Mouse (Mus musculus) limb, embryonic 14.5 days (tissue): ENCODE results near the gene Phb2. TPM values are rescaled to one million over a fixed set of nuclear protein-coding genes. Genes with fewer than 3 reads are reported as not detected.
"Not testable (repeated sequence)": the region's sequence is repeated elsewhere in the genome, so short reads cannot be mapped to it uniquely, and the experiment has no call there.

ENCODE experiments used
- ATAC-seq: fragments of 200-750 bp; cut with Nextera tagmentation; 2 replicates; pipeline ENCODE4 v1.8.0; 2017; ENCODE audit warnings: low read depth, moderate number of reproducible peaks, moderate TSS enrichment; ENCODE audit not compliant: low FRiP score
- DNase-seq: peaks from one replicate; pipeline ENCODE4 v3.0.0-alpha.2; 2015; ENCODE audit warnings: low spot score
- H3K27ac ChIP-seq: fragments of 300-500 bp; sonication (generic); replicated peaks from 2 replicates; pipeline ENCODE4 v1.5.1; 2014; ENCODE audit warnings: low read depth, mild to moderate bottlenecking, low read length, moderate library complexity, mixed read lengths
- H3K27me3 ChIP-seq: fragments of 300-500 bp; sonication (generic); 2 replicates; pipeline ENCODE4 v1.6.1; 2014; ENCODE audit warnings: low read length, mixed read lengths; ENCODE audit not compliant: control insufficient read depth, insufficient read depth
- H3K36me3 ChIP-seq: fragments of 300-500 bp; sonication (generic); 2 replicates; pipeline ENCODE4 v1.6.1; 2014; ENCODE audit warnings: mild to moderate bottlenecking, low read length, moderate library complexity, mixed read lengths; ENCODE audit not compliant: control insufficient read depth, insufficient read depth
- H3K4me1 ChIP-seq: fragments of 300-500 bp; sonication (generic); 2 replicates; pipeline ENCODE4 v1.6.1; 2014; ENCODE audit warnings: antibody characterized with exemption, low read length, mixed read lengths; ENCODE audit not compliant: control insufficient read depth, insufficient read depth
- H3K4me2 ChIP-seq: fragments of 300-500 bp; sonication (generic); replicated peaks from 2 replicates; pipeline ENCODE4 v1.6.1; 2014; ENCODE audit warnings: low read depth, mild to moderate bottlenecking, low read length, moderate library complexity; ENCODE audit not compliant: severe bottlenecking
- H3K4me3 ChIP-seq: fragments of 300-500 bp; sonication (generic); replicated peaks from 2 replicates; pipeline ENCODE4 v1.5.1; 2014; ENCODE audit warnings: low read length
- H3K9ac ChIP-seq: fragments of 300-500 bp; sonication (generic); 2 replicates; pipeline ENCODE4 v1.6.1; 2014; ENCODE audit warnings: mild to moderate bottlenecking, low read depth, low read length, moderate library complexity; ENCODE audit not compliant: severe bottlenecking
- H3K9me3 ChIP-seq: fragments of 300-500 bp; sonication (generic); 2 replicates; pipeline ENCODE4 v1.6.1; 2016; ENCODE audit warnings: low read length; ENCODE audit not compliant: control insufficient read depth
- POLR2A ChIP-seq: fragments of 200-500 bp; IDR thresholded peaks from 2 replicates; pipeline ENCODE4 v1.8.0; 2012; ENCODE audit warnings: inconsistent platforms, mild to moderate bottlenecking, moderate library complexity, borderline replicate concordance; ENCODE audit not compliant: insufficient read depth, insufficient read length; ENCODE audit errors: extremely low read depth
- WGBS: fragments of 180-500 bp; shearing (Covaris S2); extraction: QIAGEN DNeasy Blood & Tissue Kit; methylation state at CpG from one replicate; pipeline ENCODE4 v1.1.7; 2014; 5-methylcytosine and 5-hydroxymethylcytosine counted together
- polyA plus RNA-seq, 2 experiments: library from polyadenylated mRNA; depleted of rRNA in 1 of 2; stranded (reverse) in 1 of 2; unstranded in 1 of 2; fragments of >200 nt; fragmentation: Nextera tagmentation in 1 of 2; extraction: Ambion mirVana in 1 of 2; gene quantifications; 2 replicates each; pipeline versions ENCODE4 v1.2.1 to v1.2.3; 2012 to 2014

Phb2 gene
- polyA plus RNA-seq, 2 experiments, result 205 to 296 TPM

GRCm38 (mm10) chr6:124674591-124674990 is 37.5 kb upstream of the Phb2 start:
- peaks cover 2% of the 10 kb centered on the region; the same call in 1 of the 2 replicates for H3K36me3 ChIP-seq
- H3K27ac ChIP-seq, result no peak overlapping the region
- H3K4me2 ChIP-seq, result no peak overlapping the region
- H3K9me3 ChIP-seq, result no peaks in the 10 kb centered on the region
- H3K4me1 ChIP-seq, result peaks cover 5% of the 10 kb centered on the region; the same call in 1 of the 2 replicates
- no peak overlapping the region for H3K4me3 ChIP-seq
- ATAC-seq (no peak), DNase-seq (no peak)
- WGBS, result 95% methylated on average over 7 of the region's 7 CpGs
- H3K27me3 ChIP-seq, result no peaks in the 10 kb centered on the region
- H3K9ac ChIP-seq, result no peak overlapping the region
- no peak for TF ChIP-seq POLR2A

GRCm38 (mm10) chr6:124676171-124676570 is 36.0 kb upstream of the Phb2 start:
- Histone ChIP-seq H3K4me3 (no peak overlapping the region), H3K4me1 (peaks cover 5% of the 10 kb centered on the region; the same call in 1 of the 2 replicates), H3K36me3 (peaks cover 2% of the 10 kb centered on the region; the same call in 1 of the 2 replicates), H3K27ac (no peak overlapping the region), H3K9me3 (no peaks in the 10 kb centered on the region), H3K27me3 (no peaks in the 10 kb centered on the region), H3K4me2 (no peak overlapping the region), H3K9ac (no peak overlapping the region)
- WGBS, result 87% methylated on average over 6 of the region's 6 CpGs
- no peak for DNase-seq
- no peak for TF ChIP-seq POLR2A
- no peak for ATAC-seq

GRCm38 (mm10) chr6:124678769-124679168 is 33.4 kb upstream of the Phb2 start:
- H3K9me3 ChIP-seq, result no peaks in the 10 kb centered on the region
- no peak overlapping the region for H3K4me3 ChIP-seq
- no peaks in the 10 kb centered on the region for H3K27me3 ChIP-seq
- ATAC-seq (no peak), DNase-seq (no peak)
- H3K4me1 ChIP-seq, result peaks cover under 1% of the 10 kb centered on the region; the same call in 1 of the 2 replicates
- no peak for TF ChIP-seq POLR2A
- WGBS, result 94% methylated on average over 7 of the region's 7 CpGs
- H3K4me2 ChIP-seq, result no peak overlapping the region
- peaks cover 2% of the 10 kb centered on the region; the same call in 1 of the 2 replicates for H3K36me3 ChIP-seq
- no peak overlapping the region for H3K27ac ChIP-seq
- H3K9ac ChIP-seq, result no peak overlapping the region

GRCm38 (mm10) chr6:124679486-124679885 is 32.6 kb upstream of the Phb2 start:
- H3K27ac ChIP-seq, result no peak overlapping the region
- WGBS, result 90% methylated on average over 3 of the region's 3 CpGs
- DNase-seq, result no peak
- H3K9me3 ChIP-seq, result no peaks in the 10 kb centered on the region
- H3K9ac ChIP-seq, result no peak overlapping the region
- no peak overlapping the region for H3K4me3 ChIP-seq
- no peaks in the 10 kb centered on the region for H3K27me3 ChIP-seq
- TF ChIP-seq POLR2A, result no peak
- no peaks in the 10 kb centered on the region for H3K4me1 ChIP-seq
- peaks cover 2% of the 10 kb centered on the region; the same call in 1 of the 2 replicates for H3K36me3 ChIP-seq
- H3K4me2 ChIP-seq, result no peak overlapping the region
- no peak for ATAC-seq

GRCm38 (mm10) chr6:124682291-124682690 is 29.8 kb upstream of the Phb2 start:
- not testable (repeated sequence) for H3K27ac ChIP-seq, H3K4me1 ChIP-seq, H3K4me2 ChIP-seq, H3K27me3 ChIP-seq, H3K9ac ChIP-seq, H3K4me3 ChIP-seq, H3K9me3 ChIP-seq, H3K36me3 ChIP-seq, DNase-seq, ATAC-seq
- whole genome bisulfite sequencing, result 79% methylated on average over 6 of the region's 6 CpGs

DNA sequence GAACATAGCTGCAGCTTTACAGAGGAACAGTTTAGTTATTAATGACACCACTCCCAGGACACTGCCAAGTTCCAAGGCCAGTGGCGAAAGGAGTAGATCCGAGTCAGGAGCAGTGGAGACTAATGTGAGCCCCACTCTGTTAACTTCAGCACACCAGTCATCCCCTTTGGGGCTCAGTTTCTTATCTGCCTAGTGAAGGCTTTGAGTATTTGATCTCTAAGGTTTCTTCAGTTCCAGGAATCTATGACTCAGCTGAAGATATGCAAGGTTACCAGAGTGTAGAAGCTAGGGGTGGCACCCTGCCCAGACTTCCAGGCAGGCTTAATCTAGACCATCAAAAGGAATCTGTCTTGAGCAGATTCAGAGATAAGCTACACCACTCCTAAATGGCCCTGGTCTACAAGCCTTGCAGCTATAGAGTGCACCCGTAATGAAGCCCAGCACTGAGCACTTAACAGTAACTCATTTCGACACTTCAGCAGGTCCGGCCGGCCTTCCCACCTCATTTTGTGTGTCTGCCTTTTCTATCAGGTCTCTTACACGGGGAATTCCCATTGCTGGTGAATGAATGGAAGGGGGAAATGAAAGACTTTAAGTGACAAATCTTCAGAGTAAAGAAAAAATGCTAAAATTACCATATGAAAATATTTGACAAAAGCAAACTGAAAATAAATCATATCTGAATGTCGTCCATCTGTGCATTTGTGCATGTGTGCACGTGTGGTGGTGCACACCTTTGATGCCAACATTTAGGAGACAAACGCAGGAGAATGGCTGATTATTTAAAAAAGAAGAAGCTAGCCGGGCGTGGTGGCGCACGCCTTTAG is 28.3 kb upstream of the Phb2 start:
- ATAC-seq (no peak), DNase-seq (peak; percentile 63)
- no peaks in the 10 kb centered on the region for H3K36me3 ChIP-seq
- H3K4me3 ChIP-seq, result no peak overlapping the region
- H3K27ac ChIP-seq, result no peak overlapping the region
- no peaks in the 10 kb centered on the region for H3K4me1 ChIP-seq
- no peaks in the 10 kb centered on the region for H3K27me3 ChIP-seq
- no peaks in the 10 kb centered on the region for H3K9me3 ChIP-seq
- TF ChIP-seq POLR2A, result no peak
- H3K4me2 ChIP-seq, result no peak overlapping the region
- 69% methylated on average over 14 of the region's 14 CpGs for WGBS
- no peak overlapping the region for H3K9ac ChIP-seq
